Mouse (Mus musculus): ENCODE measurements around the gene Rpl31.

DNA sequence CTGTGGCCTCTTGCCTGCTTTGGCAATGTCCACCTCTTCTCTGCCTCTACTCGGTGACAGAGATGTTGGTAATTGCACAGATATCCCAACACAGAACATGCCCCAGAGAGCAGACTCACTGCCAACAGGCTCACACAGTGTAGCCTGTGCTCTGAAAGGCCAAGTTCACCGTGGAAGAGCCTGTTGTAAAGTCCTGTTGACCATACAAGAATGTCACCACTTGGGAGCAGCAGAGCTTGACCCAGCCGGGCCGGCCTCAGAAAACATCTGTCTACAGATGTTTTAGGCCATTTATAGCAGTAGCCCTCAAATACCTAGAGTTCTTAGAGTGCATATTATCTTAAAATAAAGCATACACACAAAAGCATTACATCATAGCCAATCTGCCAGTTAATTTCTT lies 39.5 kb downstream of the Rpl31 start:
- peak; percentile 38; the same call in 1 of the 2 replicates for TF ChIP-seq CTCF (conservative IDR thresholded peaks at IDR 0.05; ENCODE audit: insufficient read depth, insufficient read length, low read depth, low read length)
- no peak for TF ChIP-seq POLR2A (IDR thresholded peaks at IDR 0.05; ENCODE audit: low read depth, low read length)

Data from kidney, adult 2 months (tissue).